Mouse (Mus musculus): ENCODE measurements around the gene Stx12. TPM values are rescaled to one million over a fixed set of nuclear protein-coding genes. Genes with fewer than 3 reads are reported as not detected.

The Stx12 gene
- polyA plus RNA-seq, 1 experiment from 2014 or later = 67.4 TPM

DNA sequence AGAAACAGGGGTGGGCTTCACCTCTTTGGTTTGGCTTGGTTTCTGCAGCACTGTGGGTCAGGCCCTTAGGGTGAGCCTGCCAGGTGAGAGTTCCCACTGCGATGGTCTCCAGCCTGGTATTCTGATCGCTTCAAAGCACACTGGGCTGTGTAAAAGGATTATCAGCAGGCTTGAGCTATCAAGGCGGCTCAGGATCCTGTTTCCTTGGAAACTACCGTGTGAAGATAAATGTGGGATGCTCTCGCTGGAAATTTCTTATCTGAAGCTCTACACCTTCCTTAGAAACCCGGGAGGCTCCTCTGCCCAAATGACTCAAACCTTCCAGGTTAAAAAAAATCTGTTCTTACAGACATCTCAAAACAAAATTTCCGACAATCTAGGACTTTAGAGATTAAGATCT, 10.1 kb upstream of the Stx12 start:
- H3K9me3 ChIP-seq (ENCODE audit: low read depth, low read length) = no peaks in the 10 kb centered on the region
- TF ChIP-seq CTCF (IDR thresholded peaks at IDR 0.05; ENCODE audit: low read depth) = no peak
- H3K27ac ChIP-seq (ENCODE audit: low read depth) = no peak overlapping the region
- H3K36me3 ChIP-seq (ENCODE audit: insufficient read depth) = no peaks in the 10 kb centered on the region
- no peak overlapping the region for H3K4me3 ChIP-seq (ENCODE audit: low read depth, low read length)
- ATAC-seq (ENCODE audit: insufficient read depth) (no peak), DNase-seq (no peak)
- H3K4me2 ChIP-seq = no peak overlapping the region
- WGBS = 9% methylated on average over 7 of the region's 7 CpGs
- no peak overlapping the region for H3K9ac ChIP-seq
- H3K4me1 ChIP-seq (ENCODE audit: insufficient read depth) = no peaks in the 10 kb centered on the region
- H3K27me3 ChIP-seq (ENCODE audit: insufficient read depth, low read length) = no peaks in the 10 kb centered on the region

- Histone ChIP-seq H3K4me3 (ENCODE audit: low read depth, low read length) (peak overlapping the region; percentile 95), H3K27ac (ENCODE audit: low read depth) (peak overlapping the region; percentile 83), H3K27me3 (ENCODE audit: insufficient read depth, low read length) (no peaks in the 10 kb centered on the region), H3K36me3 (ENCODE audit: insufficient read depth) (peaks cover 13% of the 10 kb centered on the region), H3K9ac (peak overlapping the region; percentile 91), H3K4me1 (ENCODE audit: insufficient read depth) (0 out of 2 replicates have a peak, but pooled peaks cover 5% of the 10 kb centered on the region), H3K9me3 (ENCODE audit: low read depth, low read length) (no peaks in the 10 kb centered on the region), H3K4me2 (peak overlapping the region; percentile 90)
- 6% methylated on average over 9 of the region's 9 CpGs for WGBS
- DNase-seq = no peak
- TF ChIP-seq CTCF (IDR thresholded peaks at IDR 0.05; ENCODE audit: low read depth) = no peak
- ATAC-seq (ENCODE audit: insufficient read depth) = peak; percentile 53
Observed at GRCm38 (mm10) chr4:132884844-132885374, 600 bp upstream of the Stx12 start.

DNA sequence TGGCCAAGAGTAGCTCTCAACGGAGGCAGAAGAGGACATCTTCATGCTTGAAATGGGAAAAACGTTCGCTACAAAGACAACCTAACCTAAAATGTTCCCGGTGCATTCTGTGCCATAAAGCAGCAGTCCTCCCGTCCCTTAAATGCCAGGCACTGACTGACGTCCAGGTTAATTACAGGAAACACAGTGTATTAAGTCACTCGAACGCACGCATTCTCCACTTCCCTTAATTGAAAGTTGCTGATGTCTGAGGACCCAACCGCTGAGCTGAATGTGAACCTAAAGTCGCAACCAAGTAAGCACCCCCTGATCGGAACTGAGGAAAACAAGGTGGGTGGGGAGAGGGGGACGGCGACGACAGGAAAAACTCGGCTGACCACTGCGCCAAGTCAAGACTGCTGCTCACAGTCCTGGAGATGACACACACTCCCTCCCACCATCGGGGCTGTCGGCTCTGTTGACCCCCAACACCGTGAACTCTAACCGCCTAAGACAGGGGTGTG, 697 bp downstream of the Stx12 start:
- H3K4me1 ChIP-seq (ENCODE audit: insufficient read depth) = 0 out of 2 replicates have a peak, but pooled peaks cover 5% of the 10 kb centered on the region
- H3K27me3 ChIP-seq (ENCODE audit: insufficient read depth, low read length) = no peaks in the 10 kb centered on the region
- peaks cover 19% of the 10 kb centered on the region for H3K36me3 ChIP-seq (ENCODE audit: insufficient read depth)
- H3K4me3 ChIP-seq (ENCODE audit: low read depth, low read length) = peak overlapping the region; percentile 95
- H3K27ac ChIP-seq (ENCODE audit: low read depth) = peak overlapping the region; percentile 83
- no peak for TF ChIP-seq CTCF (IDR thresholded peaks at IDR 0.05; ENCODE audit: low read depth)
- ATAC-seq (ENCODE audit: insufficient read depth) (no peak; the same call in 1 of the 2 replicates), DNase-seq (peak; percentile 37)
- no peaks in the 10 kb centered on the region for H3K9me3 ChIP-seq (ENCODE audit: low read depth, low read length)
- H3K9ac ChIP-seq = peak overlapping the region; percentile 91
- 2% methylated on average over 21 of the region's 21 CpGs for WGBS
- peak overlapping the region; percentile 90 for H3K4me2 ChIP-seq

- ATAC-seq (ENCODE audit: insufficient read depth) (no peak), DNase-seq (no peak)
- Histone ChIP-seq H3K9ac (no peak overlapping the region), H3K4me1 (ENCODE audit: insufficient read depth) (no peaks in the 10 kb centered on the region), H3K36me3 (ENCODE audit: insufficient read depth) (peaks cover 29% of the 10 kb centered on the region), H3K27ac (ENCODE audit: low read depth) (no peak overlapping the region), H3K27me3 (ENCODE audit: insufficient read depth, low read length) (no peaks in the 10 kb centered on the region), H3K9me3 (ENCODE audit: low read depth, low read length) (no peaks in the 10 kb centered on the region), H3K4me3 (ENCODE audit: low read depth, low read length) (no peak overlapping the region), H3K4me2 (no peak overlapping the region)
- 88% methylated on average over 7 of the region's 7 CpGs for WGBS
- no peak for TF ChIP-seq CTCF (IDR thresholded peaks at IDR 0.05; ENCODE audit: low read depth)
Observed at GRCm38 (mm10) chr4:132874363-132875097, 9.8 kb downstream of the Stx12 start.

DNA sequence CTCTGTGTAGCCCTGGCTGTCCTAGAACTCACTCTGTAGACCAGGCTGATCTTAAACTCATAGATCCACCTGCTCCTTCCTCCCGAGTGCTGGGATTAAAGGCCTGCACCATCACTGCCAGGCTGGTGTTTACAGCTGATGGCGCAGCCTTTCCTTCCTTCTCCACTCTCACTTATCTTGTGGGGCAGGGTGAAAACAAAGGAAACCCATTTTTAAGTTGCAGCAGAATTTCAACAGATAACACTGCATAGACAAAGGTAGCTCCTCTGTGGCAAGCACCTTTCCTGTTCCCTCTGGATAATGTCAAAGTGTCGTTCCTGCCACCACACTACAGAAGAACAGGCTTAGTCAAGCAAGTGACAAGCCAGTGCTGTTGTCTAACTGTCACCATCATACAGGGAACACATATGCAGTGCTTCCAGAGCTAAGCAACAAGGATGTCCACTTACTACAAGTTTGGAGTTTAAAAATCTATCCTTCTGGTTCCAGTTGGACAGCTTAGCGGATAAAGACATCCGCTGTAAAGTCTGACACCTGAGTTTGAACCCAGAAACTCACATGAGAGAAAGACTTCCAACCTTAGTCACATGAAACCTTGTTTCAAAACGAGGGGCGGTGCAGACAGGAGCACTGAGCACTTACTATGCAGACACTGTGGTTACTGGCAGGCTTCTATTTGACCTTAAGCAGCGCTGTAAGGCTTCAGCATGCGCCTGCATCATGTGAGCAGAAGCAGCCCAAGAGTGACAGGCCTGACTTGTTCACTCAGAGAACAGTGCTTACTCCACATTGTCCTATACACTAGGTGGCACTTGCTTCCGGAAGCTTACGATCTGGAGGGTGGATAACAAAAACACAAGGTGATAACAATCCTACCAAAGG, 10.6 kb downstream of the Stx12 start:
- Histone ChIP-seq H3K27ac (ENCODE audit: low read depth) (no peak overlapping the region), H3K4me2 (no peak overlapping the region), H3K9me3 (ENCODE audit: low read depth, low read length) (no peaks in the 10 kb centered on the region), H3K4me3 (ENCODE audit: low read depth, low read length) (no peak overlapping the region), H3K36me3 (ENCODE audit: insufficient read depth) (peaks cover 35% of the 10 kb centered on the region), H3K4me1 (ENCODE audit: insufficient read depth) (no peaks in the 10 kb centered on the region), H3K9ac (no peak overlapping the region), H3K27me3 (ENCODE audit: insufficient read depth, low read length) (no peaks in the 10 kb centered on the region)
- DNase-seq (no peak), ATAC-seq (ENCODE audit: insufficient read depth) (no peak)
- TF ChIP-seq CTCF (IDR thresholded peaks at IDR 0.05; ENCODE audit: low read depth) = no peak
- WGBS = 79% methylated on average over 11 of the region's 11 CpGs

- ATAC-seq (ENCODE audit: insufficient read depth) (no peak), DNase-seq (no peak)
- no peaks in the 10 kb centered on the region for H3K4me1 ChIP-seq (ENCODE audit: insufficient read depth)
- no peak overlapping the region for H3K27ac ChIP-seq (ENCODE audit: low read depth)
- H3K9ac ChIP-seq = no peak overlapping the region
- H3K4me2 ChIP-seq = no peak overlapping the region
- no peaks in the 10 kb centered on the region for H3K27me3 ChIP-seq (ENCODE audit: insufficient read depth, low read length)
- H3K36me3 ChIP-seq (ENCODE audit: insufficient read depth) = peaks cover 61% of the 10 kb centered on the region
- no peak overlapping the region for H3K4me3 ChIP-seq (ENCODE audit: low read depth, low read length)
- no peaks in the 10 kb centered on the region for H3K9me3 ChIP-seq (ENCODE audit: low read depth, low read length)
- 94% methylated on average over 3 of the region's 3 CpGs for WGBS
- TF ChIP-seq CTCF (IDR thresholded peaks at IDR 0.05; ENCODE audit: low read depth) = no peak
Observed at GRCm38 (mm10) chr4:132871116-132871515, 13.2 kb downstream of the Stx12 start.

GRCm38 (mm10) chr4:132864856-132865255, 19.5 kb downstream of the Stx12 start:
- Histone ChIP-seq H3K27me3 (ENCODE audit: insufficient read depth, low read length) (no peaks in the 10 kb centered on the region), H3K27ac (ENCODE audit: low read depth) (no peak overlapping the region), H3K4me2 (no peak overlapping the region), H3K9ac (no peak overlapping the region), H3K4me3 (ENCODE audit: low read depth, low read length) (no peak overlapping the region), H3K36me3 (ENCODE audit: insufficient read depth) (peaks cover 81% of the 10 kb centered on the region), H3K4me1 (ENCODE audit: insufficient read depth) (no peaks in the 10 kb centered on the region), H3K9me3 (ENCODE audit: low read depth, low read length) (no peaks in the 10 kb centered on the region)
- 91% methylated on average over 2 of the region's 2 CpGs for WGBS
- DNase-seq (no peak), ATAC-seq (ENCODE audit: insufficient read depth) (no peak)
- TF ChIP-seq CTCF (IDR thresholded peaks at IDR 0.05; ENCODE audit: low read depth) = no peak
